Mouse (Mus musculus) spleen, postnatal 14 days (tissue): ENCODE measurements around the gene Ptprcap.
"Not testable (repeated sequence)": the region's sequence is repeated elsewhere in the genome, so short reads cannot be mapped to it uniquely, and the experiment has no call there.

Experiments used
- DNase-seq, 2 experiments: peaks; one replicate each; pipeline ENCODE4 v3.0.0; 2021 to 2022; ENCODE audit warnings: low spot score in 2 of 2

Ptprcap gene

GRCm38 (mm10) chr19:4153232-4153654 lies at the start of gene Ptprcap:
Gene Ptprcap, plus strand, starts transcription at chr19:4153604.
- no peak for DNase-seq

- DNase-seq, result no peak
Observed at GRCm38 (mm10) chr19:4103792-4104191, 49.6 kb upstream of the Ptprcap start.

- DNase-seq, result no peak
Observed at GRCm38 (mm10) chr19:4104675-4105194, 48.7 kb upstream of the Ptprcap start.

- DNase-seq, result no peak
Observed at GRCm38 (mm10) chr19:4106654-4107053, 46.8 kb upstream of the Ptprcap start.

- no peak for DNase-seq
Observed at GRCm38 (mm10) chr19:4108535-4108934, 44.9 kb upstream of the Ptprcap start.

- no peak for DNase-seq
Observed at GRCm38 (mm10) chr19:4112063-4112960, 41.1 kb upstream of the Ptprcap start.

GRCm38 (mm10) chr19:4113186-4113805 lies 40.1 kb upstream of the Ptprcap start:
- DNase-seq, result peak; percentile 72 to 83

GRCm38 (mm10) chr19:4113806-4114230 lies 39.6 kb upstream of the Ptprcap start:
- peak; percentile 45 to 55 for DNase-seq

GRCm38 (mm10) chr19:4114551-4114950 lies 38.9 kb upstream of the Ptprcap start:
- no peak for DNase-seq

GRCm38 (mm10) chr19:4115144-4115543 lies 38.3 kb upstream of the Ptprcap start:
- DNase-seq, result no peak

- no peak for DNase-seq
Observed at GRCm38 (mm10) chr19:4115816-4116215, 37.6 kb upstream of the Ptprcap start.

- DNase-seq, result no peak
Observed at GRCm38 (mm10) chr19:4117006-4117405, 36.4 kb upstream of the Ptprcap start.

- no peak for DNase-seq
Observed at GRCm38 (mm10) chr19:4118350-4118749, 35.1 kb upstream of the Ptprcap start.

GRCm38 (mm10) chr19:4119716-4120487 lies 33.5 kb upstream of the Ptprcap start:
- DNase-seq, result no peak

GRCm38 (mm10) chr19:4120496-4120895 lies 32.9 kb upstream of the Ptprcap start:
- no peak for DNase-seq

GRCm38 (mm10) chr19:4121097-4121805 lies 32.2 kb upstream of the Ptprcap start:
- DNase-seq, result peak; percentile 95 to 97

- not testable (repeated sequence) for DNase-seq
Observed at GRCm38 (mm10) chr19:4121896-4122295, 31.5 kb upstream of the Ptprcap start.

GRCm38 (mm10) chr19:4122411-4123370 lies 30.7 kb upstream of the Ptprcap start:
- DNase-seq, result no peak

GRCm38 (mm10) chr19:4124432-4124831 lies 29.0 kb upstream of the Ptprcap start:
- DNase-seq, result no peak

- DNase-seq, result not testable (repeated sequence)
Observed at GRCm38 (mm10) chr19:4125268-4125667, 28.1 kb upstream of the Ptprcap start.
